Mouse (Mus musculus): Measurements from ENCODE around the gene Olfr1347. TPM values are rescaled to one million over a fixed set of nuclear protein-coding genes. Genes with fewer than 3 reads are reported as not detected.

Olfr1347 gene
- polyA plus RNA-seq, 1 experiment from 2014 or later, result not detected

DNA sequence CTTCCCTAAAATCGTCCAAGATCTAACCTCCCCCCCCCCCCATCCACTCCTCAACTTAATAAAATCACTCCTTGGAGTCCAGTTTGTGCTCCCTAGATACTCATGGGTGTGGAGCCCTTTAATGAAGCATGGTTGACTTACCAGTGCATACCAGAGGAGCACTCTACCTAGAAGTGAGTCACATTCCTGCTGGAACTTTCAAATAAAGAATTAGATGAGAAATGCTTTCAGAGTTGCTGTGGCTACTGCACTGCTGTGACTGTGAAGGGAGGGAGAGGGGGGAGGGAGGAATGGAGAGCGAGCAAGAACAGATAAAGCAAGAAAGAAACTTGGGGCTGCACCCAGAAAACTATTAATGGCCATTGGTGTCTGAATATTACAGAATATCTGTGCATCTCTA lies 58.4 kb downstream of the Olfr1347 start:
- no peak for ATAC-seq (ENCODE audit: insufficient read depth)
- Histone ChIP-seq H3K36me3 (replicated peaks) (no peaks in the 10 kb centered on the region), H3K27me3 (no peaks in the 10 kb centered on the region), H3K4me1 (replicated peaks) (no peaks in the 10 kb centered on the region), H3K9me3 (replicated peaks) (no peaks in the 10 kb centered on the region), H3K4me2 (no peak overlapping the region), H3K27ac (replicated peaks) (no peak overlapping the region), H3K9ac (no peak overlapping the region), H3K4me3 (replicated peaks) (no peak overlapping the region)
- 39% methylated on average over 2 of the region's 2 CpGs for WGBS (ENCODE audit: insufficient replicate concordance)

DNA sequence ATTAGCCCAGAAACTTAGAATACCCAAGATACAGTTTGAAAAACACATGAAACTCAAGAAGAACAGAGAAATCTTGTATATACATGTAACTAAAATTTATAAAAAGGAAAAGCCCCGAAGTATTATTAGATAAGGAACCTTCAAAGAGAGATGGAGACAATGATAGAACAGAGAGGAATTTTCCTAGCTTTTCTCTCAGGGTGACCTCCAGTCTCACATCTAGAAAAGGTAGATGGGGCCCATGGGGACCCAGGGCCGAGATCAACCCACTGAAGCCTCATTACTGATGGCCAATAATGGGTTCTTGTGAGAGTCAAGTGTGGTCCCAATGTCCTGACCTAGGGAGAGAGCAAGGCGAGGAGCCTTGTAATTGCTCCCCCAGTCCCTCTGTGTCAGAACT lies 61.2 kb downstream of the Olfr1347 start, which contains the start of gene Olfr1344:
Gene Olfr1344 (plus strand): TSS at position 301 of the 400 bp plus-strand sequence.
- no peak within 1 kb of the TSS for H3K4me2 ChIP-seq
- 41% methylated on average over 3 of the region's 3 CpGs for WGBS (ENCODE audit: insufficient replicate concordance)
- no peaks in the 10 kb centered on the region for H3K36me3 ChIP-seq (replicated peaks)
- H3K9me3 ChIP-seq (replicated peaks), result no peaks in the 10 kb centered on the region
- H3K27me3 ChIP-seq, result no peaks in the 10 kb centered on the region
- no peak within 1 kb of the TSS for H3K4me3 ChIP-seq (replicated peaks)
- H3K4me1 ChIP-seq (replicated peaks), result no peaks in the 10 kb centered on the region
- no peak within 1 kb of the TSS for H3K9ac ChIP-seq
- no peak within 1 kb of the TSS for H3K27ac ChIP-seq (replicated peaks)
- ATAC-seq (ENCODE audit: insufficient read depth), result no peak

Other genes starting within 250 kb of the Olfr1347 start
- not detected in 2 replicates for gene Epp13, start 247.0 kb downstream of the Olfr1347 start, polyA plus RNA-seq (2015; fragmentation: Nextera tagmentation; extraction: Ambion mirVana)
- 3.4 and 5.4 TPM in 2 replicates for gene Zfp667, start 213.2 kb downstream of the Olfr1347 start, polyA plus RNA-seq (2015; fragmentation: Nextera tagmentation; extraction: Ambion mirVana)
- gene Zfp583, start 168.5 kb downstream of the Olfr1347 start, polyA plus RNA-seq (2015; fragmentation: Nextera tagmentation; extraction: Ambion mirVana), result 0.78 and 1.0 TPM in 2 replicates
- 0.10 and 0.22 TPM in 2 replicates for gene Gm3854, start 156.0 kb downstream of the Olfr1347 start, polyA plus RNA-seq (2015; fragmentation: Nextera tagmentation; extraction: Ambion mirVana)
- gene Zfp78, start 136.5 kb downstream of the Olfr1347 start, polyA plus RNA-seq (2015; fragmentation: Nextera tagmentation; extraction: Ambion mirVana), result 0.90 and 1.0 TPM in 2 replicates
- 1.2 and 1.3 TPM in 2 replicates for gene Zfp28, start 116.5 kb downstream of the Olfr1347 start, polyA plus RNA-seq (2015; fragmentation: Nextera tagmentation; extraction: Ambion mirVana)
- gene Smim17, start 101.0 kb downstream of the Olfr1347 start, polyA plus RNA-seq (2015; fragmentation: Nextera tagmentation; extraction: Ambion mirVana), result not detected in 2 replicates
- gene Gm20715, start 89.5 kb downstream of the Olfr1347 start, polyA plus RNA-seq (2015; fragmentation: Nextera tagmentation; extraction: Ambion mirVana), result not detected in 2 replicates
- not detected in 2 replicates for gene Olfr1344, start 61.1 kb downstream of the Olfr1347 start, polyA plus RNA-seq (2015; fragmentation: Nextera tagmentation; extraction: Ambion mirVana)
- not detected in 2 replicates for gene Olfr1336, start 43.6 kb downstream of the Olfr1347 start, polyA plus RNA-seq (2015; fragmentation: Nextera tagmentation; extraction: Ambion mirVana)
- gene Olfr1346, start 32.7 kb downstream of the Olfr1347 start, polyA plus RNA-seq (2015; fragmentation: Nextera tagmentation; extraction: Ambion mirVana), result not detected in 2 replicates
- not detected in 2 replicates for gene Olfr5, start 12.8 kb downstream of the Olfr1347 start, polyA plus RNA-seq (2015; fragmentation: Nextera tagmentation; extraction: Ambion mirVana)
- gene Olfr1348, start 9.0 kb upstream of the Olfr1347 start, polyA plus RNA-seq (2015; fragmentation: Nextera tagmentation; extraction: Ambion mirVana), result not detected in 2 replicates
- not detected in 2 replicates for gene Olfr1349, start 23.2 kb upstream of the Olfr1347 start, polyA plus RNA-seq (2015; fragmentation: Nextera tagmentation; extraction: Ambion mirVana)
- gene Olfr1350, start 65.1 kb upstream of the Olfr1347 start, polyA plus RNA-seq (2015; fragmentation: Nextera tagmentation; extraction: Ambion mirVana), result not detected in 2 replicates
- gene Zim1, start 196.7 kb upstream of the Olfr1347 start, polyA plus RNA-seq (2015; fragmentation: Nextera tagmentation; extraction: Ambion mirVana), result 1.3 and 1.4 TPM in 2 replicates
- 41.6 and 43.8 TPM in 2 replicates for gene Peg3, start 230.7 kb upstream of the Olfr1347 start, polyA plus RNA-seq (2015; fragmentation: Nextera tagmentation; extraction: Ambion mirVana)
- 1.6 and 1.7 TPM in 2 replicates for gene Usp29, start 230.8 kb upstream of the Olfr1347 start, polyA plus RNA-seq (2015; fragmentation: Nextera tagmentation; extraction: Ambion mirVana)

All from liver, embryonic 15.5 days (tissue).